ENCODE assay signal across 23 mouse cellular contexts in genomic region chr11:58357844-58358534, GRCm38 (mm10). TPM values are rescaled to one million over a fixed set of nuclear protein-coding genes. Genes with fewer than 3 reads are reported as not detected.
DNase-seq lines count a peak whose midpoint lies in the region; ATAC-seq and TF ChIP-seq lines count a peak whose summit lies in the region.
"Had no signal": no experiment of that assay in that cellular context is flagged by ENCODE, and none has a peak within 500 bp of the region (broad histone marks: within the 10 kb centered on the region; RNA-seq: fewer than 3 reads in every experiment).

No protein-coding gene starts in this region.

- TF ChIP-seq EP300 in liver, postnatal 0 days (IDR thresholded peaks at IDR 0.05; ENCODE audit: low read depth), result no peak

- no peak overlapping the region for H3K4me2 ChIP-seq in kidney, embryonic 14.5 days (replicated peaks; ENCODE audit: low read depth, low read length)
- H3K4me2 ChIP-seq in liver, embryonic 13.5 days, result no peak overlapping the region
- H3K4me2 ChIP-seq in liver, postnatal 0 days (ENCODE audit: low read depth, low read length), result no peak overlapping the region
- no peak overlapping the region for H3K4me2 ChIP-seq in intestine, postnatal 0 days (replicated peaks; ENCODE audit: low read depth)
- H3K4me2 ChIP-seq: heart, embryonic 13.5 days; hindbrain, embryonic 14.5 days; lung, embryonic 15.5 days; midbrain, embryonic 12.5 days had no signal

- H3K9ac ChIP-seq in kidney, embryonic 14.5 days (ENCODE audit: low read depth, low read length), result no peak overlapping the region
- H3K9ac ChIP-seq in liver, embryonic 13.5 days, result no peak overlapping the region
- H3K9ac ChIP-seq in liver, postnatal 0 days (replicated peaks), result no peak overlapping the region
- H3K9ac ChIP-seq in intestine, postnatal 0 days (ENCODE audit: low read depth, low read length), result no peak overlapping the region
- H3K9ac ChIP-seq: heart, embryonic 13.5 days; hindbrain, embryonic 14.5 days; lung, embryonic 15.5 days; midbrain, embryonic 12.5 days had no signal

- TF ChIP-seq CTCF in liver, postnatal 0 days (IDR thresholded peaks at IDR 0.05; ENCODE audit: low read depth), result no peak
- TF ChIP-seq CTCF in intestine, postnatal 0 days (IDR thresholded peaks at IDR 0.05; ENCODE audit: low read depth), result peak; percentile 21; the same call in 1 of the 2 replicates

- DNase-seq in kidney, adult 18-20 months, result peak; percentile 29
- DNase-seq in liver, embryonic 13.5 days, result no peak
- DNase-seq in liver, postnatal 0 days, result no peak
- DNase-seq in thymus, adult 18-20 months, result no peak
- DNase-seq in layer of hippocampus, adult 9-10 months (ENCODE audit: low spot score), result no peak
- DNase-seq: adrenal gland, postnatal 14 days; cerebellum, postnatal 36 days; gastrocnemius, postnatal 10 days; heart, adult 11 months; right cerebral cortex, postnatal 4 days; thymus, postnatal 25 days had no signal

- H3K27me3 ChIP-seq in kidney, embryonic 14.5 days (ENCODE audit: control insufficient read depth, insufficient read depth, low read length), result no peaks in the 10 kb centered on the region
- peaks cover 9% of the 10 kb centered on the region; the same call in 1 of the 2 replicates for H3K27me3 ChIP-seq in liver, embryonic 13.5 days
- H3K27me3 ChIP-seq in liver, postnatal 0 days (ENCODE audit: insufficient read depth, low read length), result no peaks in the 10 kb centered on the region
- no peaks in the 10 kb centered on the region for H3K27me3 ChIP-seq in intestine, postnatal 0 days (replicated peaks; ENCODE audit: control insufficient read depth, insufficient read depth, low read length)
- H3K27me3 ChIP-seq: heart, embryonic 13.5 days; lung, embryonic 15.5 days; midbrain, embryonic 12.5 days had no signal

- no peaks in the 10 kb centered on the region for H3K36me3 ChIP-seq in kidney, embryonic 14.5 days (ENCODE audit: control insufficient read depth, insufficient read depth, low read length)
- no peaks in the 10 kb centered on the region for H3K36me3 ChIP-seq in liver, embryonic 13.5 days
- H3K36me3 ChIP-seq in liver, postnatal 0 days (replicated peaks; ENCODE audit: insufficient read depth, low read length), result no peaks in the 10 kb centered on the region
- no peaks in the 10 kb centered on the region for H3K36me3 ChIP-seq in intestine, postnatal 0 days (ENCODE audit: control insufficient read depth, insufficient read depth)
- H3K36me3 ChIP-seq: embryonic facial prominence, embryonic 10.5 days; G1E; heart, embryonic 13.5 days; lung, embryonic 15.5 days; midbrain, embryonic 12.5 days had no signal

- H3K9me3 ChIP-seq in kidney, embryonic 14.5 days (ENCODE audit: control insufficient read depth, low read length), result no peaks in the 10 kb centered on the region
- no peaks in the 10 kb centered on the region for H3K9me3 ChIP-seq in liver, embryonic 13.5 days (replicated peaks)
- H3K9me3 ChIP-seq in liver, postnatal 0 days (ENCODE audit: low read length), result no peaks in the 10 kb centered on the region
- H3K9me3 ChIP-seq in intestine, postnatal 0 days (ENCODE audit: control insufficient read depth), result no peaks in the 10 kb centered on the region
- H3K9me3 ChIP-seq: embryonic facial prominence, embryonic 10.5 days; G1E; heart, embryonic 13.5 days; lung, embryonic 15.5 days; midbrain, embryonic 12.5 days had no signal

- no peak for ATAC-seq in kidney, embryonic 14.5 days (ENCODE audit: low FRiP score, low TSS enrichment)
- ATAC-seq in liver, embryonic 13.5 days (ENCODE audit: low read depth), result no peak
- ATAC-seq in liver, postnatal 0 days, result no peak
- peak; percentile 55 for ATAC-seq in intestine, postnatal 0 days
- ATAC-seq: forebrain, embryonic 14.5 days had no signal

- 81% methylated on average over 6 of the region's 6 CpGs for WGBS in kidney, embryonic 14.5 days
- 62% methylated on average over 6 of the region's 6 CpGs for WGBS in liver, embryonic 13.5 days (ENCODE audit: insufficient replicate concordance)
- WGBS in liver, postnatal 0 days (ENCODE audit: insufficient replicate concordance), result 71% methylated on average over 6 of the region's 6 CpGs
- WGBS in intestine, postnatal 0 days, result 40% methylated on average over 6 of the region's 6 CpGs

- H3K4me3 ChIP-seq in kidney, embryonic 14.5 days (ENCODE audit: low read length), result no peak overlapping the region
- no peak overlapping the region for H3K4me3 ChIP-seq in liver, embryonic 13.5 days (replicated peaks)
- no peak overlapping the region for H3K4me3 ChIP-seq in liver, postnatal 0 days (ENCODE audit: low read depth, low read length)
- no peak overlapping the region for H3K4me3 ChIP-seq in intestine, postnatal 0 days (ENCODE audit: low read depth, low read length)
- H3K4me3 ChIP-seq: embryonic facial prominence, embryonic 10.5 days; heart, embryonic 13.5 days; lung, embryonic 15.5 days; midbrain, embryonic 12.5 days had no signal

- H3K27ac ChIP-seq in kidney, embryonic 14.5 days (ENCODE audit: low read depth, low read length), result no peak overlapping the region
- H3K27ac ChIP-seq in liver, embryonic 13.5 days, result peak overlapping the region; percentile 13; the same call in 1 of the 2 replicates
- H3K27ac ChIP-seq in liver, postnatal 0 days (ENCODE audit: low read depth), result no peak overlapping the region
- peak overlapping the region; percentile 50 for H3K27ac ChIP-seq in intestine, postnatal 0 days (ENCODE audit: low read depth, low read length)
- H3K27ac ChIP-seq: embryonic facial prominence, embryonic 10.5 days; heart, embryonic 13.5 days; hindbrain, embryonic 14.5 days; kidney, postnatal 0 days; lung, embryonic 15.5 days; macrophage; midbrain, embryonic 12.5 days had no signal

- no peaks in the 10 kb centered on the region for H3K4me1 ChIP-seq in kidney, embryonic 14.5 days (ENCODE audit: control insufficient read depth, insufficient read depth, low read length)
- peaks cover 62% of the 10 kb centered on the region for H3K4me1 ChIP-seq in liver, embryonic 13.5 days (replicated peaks)
- H3K4me1 ChIP-seq in liver, postnatal 0 days (ENCODE audit: insufficient read depth), result peaks cover 7% of the 10 kb centered on the region; the same call in 1 of the 2 replicates
- peaks cover 16% of the 10 kb centered on the region for H3K4me1 ChIP-seq in intestine, postnatal 0 days (replicated peaks; ENCODE audit: control insufficient read depth, insufficient read depth, low read length)
- H3K4me1 ChIP-seq: embryonic facial prominence, embryonic 10.5 days; lung, embryonic 15.5 days; midbrain, embryonic 12.5 days had no signal

RNA-seq across cellular contexts. Expression of gene Lypd8, which starts 20.9 kb away (rescaled TPM):
- not detected in 2 replicates for polyA plus RNA-seq in kidney, embryonic 14.5 days (2014; fragmentation: Nextera tagmentation; extraction: Ambion mirVana)
- polyA plus RNA-seq in liver, embryonic 13.5 days (2015; fragmentation: Nextera tagmentation; extraction: Ambion mirVana), result 0.39 TPM in 1 of 2 replicates, not detected in the other
- polyA plus RNA-seq in liver, postnatal 0 days (2015; fragmentation: Nextera tagmentation; extraction: Ambion mirVana), result not detected in 2 replicates
- 1,454 and 1,717 TPM in 2 replicates for polyA plus RNA-seq in intestine, postnatal 0 days (2015; fragmentation: Nextera tagmentation; extraction: Ambion mirVana)
- polyA plus RNA-seq: embryonic facial prominence, embryonic 10.5 days; heart, embryonic 13.5 days; hindbrain, embryonic 14.5 days; macrophage; midbrain, embryonic 12.5 days; neural tube, embryonic 11.5 days had no signal

RNA-seq across cellular contexts. Expression of gene Sh3bp5l, which starts 27.5 kb away (rescaled TPM):
- 17.0 and 27.5 TPM in 2 replicates for polyA plus RNA-seq in kidney, embryonic 14.5 days (2014; fragmentation: Nextera tagmentation; extraction: Ambion mirVana)
- polyA plus RNA-seq in liver, embryonic 13.5 days (2015; fragmentation: Nextera tagmentation; extraction: Ambion mirVana), result 17.9 and 19.7 TPM in 2 replicates
- polyA plus RNA-seq in liver, postnatal 0 days (2015; fragmentation: Nextera tagmentation; extraction: Ambion mirVana), result 10.5 and 11.0 TPM in 2 replicates
- 13.2 and 14.7 TPM in 2 replicates for polyA plus RNA-seq in intestine, postnatal 0 days (2015; fragmentation: Nextera tagmentation; extraction: Ambion mirVana)

RNA-seq across cellular contexts. Expression of gene Zfp672, which starts 27.9 kb away (rescaled TPM):
- polyA plus RNA-seq in kidney, embryonic 14.5 days (2014; fragmentation: Nextera tagmentation; extraction: Ambion mirVana), result 34.4 and 34.5 TPM in 2 replicates
- 40.5 and 47.7 TPM in 2 replicates for polyA plus RNA-seq in liver, embryonic 13.5 days (2015; fragmentation: Nextera tagmentation; extraction: Ambion mirVana)
- 44.4 and 46.2 TPM in 2 replicates for polyA plus RNA-seq in liver, postnatal 0 days (2015; fragmentation: Nextera tagmentation; extraction: Ambion mirVana)
- polyA plus RNA-seq in intestine, postnatal 0 days (2015; fragmentation: Nextera tagmentation; extraction: Ambion mirVana), result 32.0 and 33.8 TPM in 2 replicates

RNA-seq across cellular contexts. Expression of gene Zfp692, which starts 51.1 kb away (rescaled TPM):
- polyA plus RNA-seq in kidney, embryonic 14.5 days (2014; fragmentation: Nextera tagmentation; extraction: Ambion mirVana), result 19.3 and 23.1 TPM in 2 replicates
- polyA plus RNA-seq in liver, embryonic 13.5 days (2015; fragmentation: Nextera tagmentation; extraction: Ambion mirVana), result 12.2 and 12.6 TPM in 2 replicates
- polyA plus RNA-seq in liver, postnatal 0 days (2015; fragmentation: Nextera tagmentation; extraction: Ambion mirVana), result 3.3 and 4.0 TPM in 2 replicates
- 3.9 and 4.7 TPM in 2 replicates for polyA plus RNA-seq in intestine, postnatal 0 days (2015; fragmentation: Nextera tagmentation; extraction: Ambion mirVana)

Comparison
In these comparisons a context has a peak if more than half of its experiments do, and no peak if none do; other contexts are left out.
1. H3K27ac ChIP-seq: peak in liver, embryonic 13.5 days (single experiment) and intestine, postnatal 0 days (single experiment); none in kidney, embryonic 14.5 days (single experiment) and liver, postnatal 0 days (single experiment).
2. RNA of gene Lypd8, which starts 20.9 kb away (polyA plus RNA-seq): 1,454 to 1,717 TPM in intestine, postnatal 0 days; not detected in kidney, embryonic 14.5 days, not detected in liver, postnatal 0 days and 0.39 TPM in liver, embryonic 13.5 days; every median in the first group is over 1,000 times any median in the second.